Mouse (Mus musculus): Measurements from ENCODE around the gene Allc.

DNA sequence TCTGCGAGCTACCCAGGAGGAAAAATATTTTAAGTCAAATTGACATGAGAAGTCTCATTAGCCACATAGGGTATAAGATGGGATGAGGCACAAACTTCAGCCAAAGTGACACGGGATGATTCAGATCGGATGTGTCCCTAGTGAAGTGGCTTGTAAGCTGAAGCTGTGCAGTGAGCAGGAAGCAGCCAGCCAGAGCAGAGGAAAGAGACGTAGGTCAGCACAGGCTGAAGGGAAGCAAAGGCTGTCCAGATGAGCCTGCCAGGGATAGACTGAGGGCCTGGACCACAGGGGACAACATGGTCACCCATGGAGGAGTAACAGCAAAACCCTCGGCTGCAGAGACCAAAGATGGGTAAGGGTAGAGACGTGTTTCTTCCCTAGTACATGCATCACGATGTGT lies 32.1 kb upstream of the Allc start:
- no peak for TF ChIP-seq ZC3H11A (IDR thresholded peaks at IDR 0.05; ENCODE audit: borderline replicate concordance, low read depth, low read length)
- no peak for TF ChIP-seq CHD2 (IDR thresholded peaks at IDR 0.05; ENCODE audit: low read depth, low read length)
- TF ChIP-seq MAFK (IDR thresholded peaks at IDR 0.05; ENCODE audit: insufficient read depth, low read depth, low read length): no peak
